Mouse (Mus musculus): ENCODE measurements around the gene Arrdc5. TPM values are rescaled to one million over a fixed set of nuclear protein-coding genes. Genes with fewer than 3 reads are reported as not detected.
A peak's percentile ranks its signal among the peaks of the same experiment; 100 is the strongest.

Gene Arrdc5
- total RNA-seq, 2 experiments from 2014 or later, result not detected

DNA sequence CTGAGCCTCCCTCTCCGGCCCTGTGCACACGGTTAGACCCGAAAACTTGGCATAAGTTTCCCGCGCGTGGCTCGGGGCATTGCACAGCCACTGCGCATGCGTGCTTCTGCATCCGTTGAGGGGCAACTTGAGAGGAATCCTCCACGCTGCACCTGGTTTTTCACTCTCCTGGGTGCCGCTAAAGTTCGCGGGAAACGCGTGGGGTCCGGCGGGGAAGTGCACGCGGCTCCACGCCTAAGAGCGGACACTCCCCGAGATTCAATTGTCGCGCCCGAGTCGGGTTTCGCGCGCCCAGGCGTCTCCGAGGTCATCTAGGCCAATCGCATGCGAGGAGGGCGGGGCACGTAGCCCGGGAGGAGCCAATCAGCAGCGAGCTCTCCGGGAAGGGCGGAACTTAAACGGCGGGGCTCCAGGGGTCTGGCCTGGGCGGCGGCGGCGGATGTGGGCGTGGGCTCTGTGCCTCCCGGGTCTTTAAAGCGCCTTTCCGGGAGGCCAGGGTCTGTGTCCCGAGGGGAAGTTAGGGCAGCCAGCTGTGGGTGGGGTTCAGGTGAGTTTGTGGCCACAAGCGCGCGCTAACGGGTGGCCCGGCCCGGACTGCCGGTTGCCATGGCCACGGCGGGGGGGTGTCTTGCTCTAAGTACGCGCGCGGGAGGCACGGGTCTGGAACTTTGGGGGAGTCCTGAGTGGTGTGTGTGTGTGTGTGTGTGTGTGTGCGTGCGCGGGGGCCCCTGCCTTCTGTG lies 3.9 kb upstream of the Arrdc5 start:
- peak; percentile 84 for ATAC-seq (replicated peaks; ENCODE audit: poor library complexity)

GRCm38 (mm10) chr17:56303160-56303846 lies 3.2 kb upstream of the Arrdc5 start, which contains the start of gene Uhrf1:
Uhrf1 (plus strand) TSS chr17:56303321.
- peak; percentile 84 for ATAC-seq (replicated peaks; ENCODE audit: poor library complexity)

DNA sequence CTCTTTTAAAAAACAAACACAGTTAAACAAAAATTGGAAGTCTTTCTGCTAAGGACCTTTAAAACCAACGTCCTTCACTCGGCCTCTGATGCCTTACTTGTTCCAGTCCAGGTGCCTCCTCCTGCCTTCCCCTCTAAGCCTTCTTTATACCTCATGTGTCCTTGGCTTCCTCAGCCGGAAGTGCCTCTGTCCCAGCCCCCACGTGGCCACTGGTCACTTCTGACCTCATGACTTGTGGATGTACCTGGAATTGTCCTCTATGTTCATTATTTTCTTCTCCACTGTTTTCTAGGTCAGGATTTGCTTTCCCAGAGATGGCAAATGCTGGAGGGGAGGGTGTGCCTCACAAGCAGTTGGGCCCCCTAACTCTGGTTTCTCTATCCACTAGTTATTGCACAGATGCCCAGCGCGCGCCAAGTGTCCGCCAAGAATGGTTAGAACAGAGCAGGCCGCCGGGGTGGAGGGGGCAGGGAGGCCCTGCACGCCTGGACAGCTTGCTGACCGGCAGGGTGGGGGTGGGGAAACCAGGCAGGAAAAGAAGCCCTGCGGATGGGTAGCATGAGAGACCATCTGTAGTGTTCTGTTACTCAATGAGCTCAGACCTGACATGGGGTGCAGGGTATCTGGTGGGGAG lies 2.4 kb upstream of the Arrdc5 start:
- ATAC-seq (replicated peaks; ENCODE audit: poor library complexity), result no peak

DNA sequence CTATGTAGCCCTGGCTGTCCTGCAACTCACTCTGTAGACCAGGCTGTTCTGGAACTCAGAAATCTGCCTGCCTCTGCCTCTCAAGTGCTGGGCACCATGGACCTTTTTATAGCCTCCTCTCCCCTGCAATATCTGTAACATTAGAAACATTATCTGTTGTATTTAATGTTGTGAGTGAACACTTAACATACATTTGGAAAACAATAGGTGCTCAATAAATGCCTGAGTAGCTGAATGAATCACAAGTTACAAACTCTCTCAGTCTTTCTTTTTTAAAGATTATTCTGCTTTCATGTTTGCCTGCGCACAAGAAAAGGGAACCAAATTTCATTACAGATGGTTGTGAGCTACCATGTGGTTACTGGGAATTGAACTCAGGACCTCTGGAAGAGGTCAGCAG lies 1.8 kb downstream of the Arrdc5 start:
- no peak for ATAC-seq (replicated peaks; ENCODE audit: poor library complexity)

DNA sequence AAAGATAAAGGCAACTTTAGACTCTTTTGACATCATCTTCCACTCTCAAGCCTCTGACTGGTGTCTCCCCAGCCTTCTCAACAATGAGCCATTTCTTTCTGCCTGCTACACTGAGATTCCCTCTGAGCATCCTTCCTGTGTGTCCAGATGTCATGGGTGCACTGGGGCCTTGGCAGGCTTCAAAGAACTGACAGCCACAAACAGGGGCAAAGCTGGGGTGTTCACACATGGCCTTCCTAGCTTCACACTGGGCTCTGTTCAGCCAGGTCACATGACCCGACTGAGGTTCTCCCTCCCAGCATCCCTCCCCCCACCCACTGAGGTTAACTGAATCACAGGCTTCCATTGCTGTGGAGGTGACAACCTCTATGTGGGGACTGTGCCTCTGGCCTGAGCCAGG lies 3.9 kb downstream of the Arrdc5 start:
- no peak for ATAC-seq (replicated peaks; ENCODE audit: poor library complexity)

GRCm38 (mm10) chr17:56294241-56294640 lies 5.8 kb downstream of the Arrdc5 start:
- no peak for ATAC-seq (replicated peaks; ENCODE audit: poor library complexity)

- ATAC-seq (replicated peaks; ENCODE audit: poor library complexity), result no peak
These were observed 6.8 kb downstream of the Arrdc5 start for GRCm38 (mm10) chr17:56293291-56293690.

GRCm38 (mm10) chr17:56292531-56293222 lies 7.4 kb downstream of the Arrdc5 start, which contains the start of gene Plin3:
Plin3 (minus strand) TSS chr17:56292873.
- ATAC-seq (replicated peaks; ENCODE audit: poor library complexity), result no peak

DNA sequence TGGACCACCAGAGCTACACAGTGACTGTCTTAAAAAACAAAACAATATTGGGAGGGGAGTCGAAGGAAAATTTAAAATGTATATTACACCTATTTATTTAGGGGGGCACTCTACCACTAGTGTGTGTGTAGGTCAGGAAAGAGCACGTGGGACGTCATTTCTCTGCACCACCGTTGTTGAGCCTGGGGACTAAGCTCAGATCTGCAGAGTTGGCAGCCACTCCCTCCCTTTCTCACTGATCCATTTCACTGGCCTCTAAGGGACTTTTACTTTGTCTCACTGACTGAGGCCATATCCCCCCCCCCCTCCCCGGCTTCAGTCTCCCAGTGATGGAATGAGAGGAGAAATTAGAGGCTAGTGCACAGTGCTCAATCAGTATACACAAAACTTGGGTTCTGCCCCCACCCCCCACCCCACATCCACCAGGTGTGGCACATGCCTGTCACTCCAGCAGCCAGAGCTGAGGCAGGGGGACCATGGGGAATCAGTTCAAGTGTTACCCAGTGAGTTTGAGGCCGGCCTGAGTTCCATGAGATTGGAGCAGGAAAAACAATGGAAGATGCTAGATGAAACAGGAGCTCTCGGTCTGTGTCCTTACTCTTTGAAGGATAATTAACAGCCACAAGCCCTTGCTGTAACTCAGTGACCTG lies 8.1 kb downstream of the Arrdc5 start:
- no peak for ATAC-seq (replicated peaks; ENCODE audit: poor library complexity)

GRCm38 (mm10) chr17:56291171-56291511 lies 8.9 kb downstream of the Arrdc5 start:
- ATAC-seq (replicated peaks; ENCODE audit: poor library complexity), result peak; percentile 83

GRCm38 (mm10) chr17:56290388-56291170 lies 9.5 kb downstream of the Arrdc5 start:
- ATAC-seq (replicated peaks; ENCODE audit: poor library complexity), result peak; percentile 70

- ATAC-seq (replicated peaks; ENCODE audit: poor library complexity), result peak; percentile 16
These were observed 10.4 kb downstream of the Arrdc5 start for GRCm38 (mm10) chr17:56289371-56290331.

DNA sequence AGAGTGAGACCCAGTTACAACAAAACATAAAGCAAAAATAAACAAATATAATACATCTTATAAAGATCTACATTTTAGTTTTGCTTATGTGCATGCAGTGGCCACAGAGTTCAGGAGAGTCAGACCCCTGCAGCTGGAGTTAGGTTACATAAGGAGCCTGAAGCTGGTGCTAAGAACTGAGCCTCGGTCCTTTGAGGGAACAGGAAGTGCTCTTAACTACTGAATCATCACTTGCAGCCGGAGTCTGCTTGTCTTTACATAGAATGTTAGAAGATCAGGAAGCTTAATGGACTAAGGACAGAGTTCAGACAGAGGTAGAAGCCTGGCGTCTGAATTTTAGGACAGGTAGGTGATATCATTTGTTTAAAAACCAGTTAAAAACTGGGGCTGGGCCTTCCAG lies 11.2 kb downstream of the Arrdc5 start:
- no peak for ATAC-seq (replicated peaks; ENCODE audit: poor library complexity)

GRCm38 (mm10) chr17:56287830-56288229 lies 12.3 kb downstream of the Arrdc5 start:
- no peak for ATAC-seq (replicated peaks; ENCODE audit: poor library complexity)

GRCm38 (mm10) chr17:56285995-56286394 lies 14.1 kb downstream of the Arrdc5 start:
- no peak for ATAC-seq (replicated peaks; ENCODE audit: poor library complexity)

DNA sequence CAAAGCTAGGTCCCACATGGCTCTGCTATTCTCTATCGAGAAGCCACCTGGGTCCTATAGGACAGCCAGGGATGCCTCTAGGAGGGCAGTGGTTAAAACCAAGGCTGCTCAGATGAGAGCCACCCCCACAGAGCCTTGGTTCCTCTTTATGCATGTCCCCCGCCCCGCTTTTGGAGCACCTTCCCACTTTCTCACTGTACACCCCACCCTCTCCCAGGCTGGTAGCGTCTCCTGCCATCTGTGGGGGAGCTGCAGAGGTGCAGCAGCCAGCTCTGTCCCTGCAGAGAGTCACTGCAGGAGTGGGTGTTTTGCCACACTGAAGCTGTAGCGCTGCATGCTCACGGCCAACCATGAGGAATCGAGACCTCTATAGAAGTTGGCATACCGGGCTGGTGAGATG lies 16.8 kb downstream of the Arrdc5 start:
- peak; percentile 54 for ATAC-seq (replicated peaks; ENCODE audit: poor library complexity)

DNA sequence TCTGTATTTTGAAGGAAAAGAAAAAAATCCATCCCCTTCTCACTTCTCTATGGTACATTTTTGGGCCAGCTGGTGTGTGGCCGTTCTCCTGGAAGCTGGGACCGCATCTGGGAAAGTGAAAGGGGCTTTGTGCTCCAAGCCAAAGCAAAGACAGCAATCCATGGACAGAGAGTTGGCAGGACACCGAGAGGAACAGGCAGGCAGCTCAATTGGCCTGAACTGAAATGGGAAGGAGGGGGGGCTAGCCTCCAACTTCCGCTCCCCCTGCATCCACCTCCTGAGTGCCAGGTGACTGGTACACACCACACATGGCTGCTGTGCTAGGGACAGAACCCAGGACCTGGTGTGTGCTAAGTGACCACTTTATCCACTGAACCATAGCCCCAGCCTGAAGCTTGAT lies 17.3 kb downstream of the Arrdc5 start:
- ATAC-seq (replicated peaks; ENCODE audit: poor library complexity), result no peak

DNA sequence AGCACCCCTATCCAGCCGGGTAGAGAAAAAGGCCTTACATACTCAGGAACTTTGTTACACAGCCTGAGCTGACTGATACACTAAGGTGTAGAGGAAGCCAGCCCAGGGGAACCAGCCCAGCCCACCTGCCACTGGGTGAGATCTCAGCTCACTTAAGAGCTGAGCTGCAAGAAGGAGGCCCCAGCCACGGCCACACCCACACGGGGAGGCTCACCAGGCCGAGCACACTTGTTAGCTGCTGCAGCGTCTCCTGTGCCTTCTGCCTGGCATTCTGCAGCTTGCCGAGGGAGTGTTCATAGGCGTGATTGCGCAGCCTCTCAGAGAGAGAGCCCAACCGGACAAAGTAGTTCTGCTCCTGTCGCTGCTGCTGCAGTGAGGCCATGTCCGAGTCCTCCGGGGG lies 18.9 kb downstream of the Arrdc5 start:
- peak; percentile 35 for ATAC-seq (replicated peaks; ENCODE audit: poor library complexity)
